Mouse (Mus musculus) thymus, postnatal 10 days (tissue): ENCODE data around the gene Ggt5.

ENCODE experiments used
- DNase-seq, 2 experiments: peaks; one replicate each; pipeline ENCODE4 v3.0.0; 2021; ENCODE audit warnings: low spot score in 2 of 2

Ggt5 gene

DNA sequence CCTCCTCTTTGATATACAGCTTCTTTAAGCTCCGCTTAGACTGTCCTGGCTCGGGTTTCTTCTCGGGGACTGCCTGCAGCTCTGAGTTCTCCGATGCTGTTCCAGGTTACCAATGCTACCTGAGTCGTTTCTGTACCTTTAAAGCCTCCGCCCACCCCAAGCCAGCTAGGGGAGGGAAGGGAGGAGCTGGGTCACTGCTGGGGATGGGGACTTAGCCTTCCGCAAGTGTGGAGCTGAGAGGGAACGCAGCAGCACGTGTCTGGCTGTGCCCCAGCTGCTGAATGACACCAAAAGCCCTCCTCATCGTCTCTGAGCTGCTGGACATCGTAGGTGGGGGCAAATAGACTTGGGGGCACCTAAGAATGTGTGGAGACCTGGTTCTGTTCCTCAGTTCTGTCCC is 20.7 kb upstream of the Ggt5 start:
- DNase-seq = no peak

DNA sequence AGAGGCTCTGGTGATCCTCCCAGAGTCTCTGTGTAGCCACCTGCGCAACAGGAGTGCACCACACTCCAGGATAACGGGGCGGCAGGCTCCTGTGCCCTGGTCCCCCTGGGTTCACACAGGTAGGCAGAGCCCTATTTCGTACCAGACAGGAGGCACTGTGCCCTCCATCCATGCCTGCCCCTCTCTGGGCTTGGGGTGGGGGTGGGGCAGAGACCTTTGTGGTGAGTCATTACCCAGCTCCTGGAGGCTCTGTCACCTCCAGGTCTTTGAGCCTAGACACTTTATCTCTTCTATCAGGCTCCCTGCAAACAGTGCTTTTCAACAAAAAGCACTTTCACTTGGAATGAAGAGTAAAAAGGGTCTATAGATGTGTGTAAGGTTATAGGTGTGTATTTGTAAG is 20.3 kb upstream of the Ggt5 start:
- DNase-seq = no peak

DNA sequence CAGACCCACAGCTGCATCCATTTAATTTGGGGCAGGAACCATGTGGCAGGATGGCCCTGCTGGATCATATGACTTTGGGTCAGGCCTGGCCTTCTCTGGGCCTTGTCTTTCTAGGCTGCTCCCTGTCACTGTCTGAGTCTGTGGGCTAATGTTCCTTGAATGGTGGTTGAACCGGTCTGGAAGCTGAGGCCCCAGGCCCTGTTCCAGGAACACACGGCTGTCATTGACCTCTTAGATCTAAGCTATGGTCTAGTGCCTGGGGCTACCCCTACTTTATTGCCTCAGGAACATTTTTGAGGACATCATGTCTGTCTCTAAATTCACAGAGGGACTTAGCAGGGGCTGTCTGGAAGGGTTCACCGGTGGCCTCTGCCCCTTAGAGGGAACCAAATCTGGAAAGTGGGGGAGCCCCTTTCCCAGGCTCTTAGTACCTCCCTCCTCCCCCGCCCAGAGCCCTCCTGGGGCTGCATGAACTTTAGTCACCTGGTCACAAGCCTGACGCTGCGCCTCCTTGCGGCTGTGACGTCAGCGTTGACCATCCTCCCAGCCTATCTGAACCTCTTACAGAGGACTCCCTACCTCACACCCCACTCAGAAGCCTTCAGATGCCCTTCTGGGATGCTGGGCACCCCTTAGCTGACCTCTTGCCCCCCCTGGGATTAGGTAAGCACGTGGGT is 18.0 kb upstream of the Ggt5 start:
- DNase-seq = no peak

DNA sequence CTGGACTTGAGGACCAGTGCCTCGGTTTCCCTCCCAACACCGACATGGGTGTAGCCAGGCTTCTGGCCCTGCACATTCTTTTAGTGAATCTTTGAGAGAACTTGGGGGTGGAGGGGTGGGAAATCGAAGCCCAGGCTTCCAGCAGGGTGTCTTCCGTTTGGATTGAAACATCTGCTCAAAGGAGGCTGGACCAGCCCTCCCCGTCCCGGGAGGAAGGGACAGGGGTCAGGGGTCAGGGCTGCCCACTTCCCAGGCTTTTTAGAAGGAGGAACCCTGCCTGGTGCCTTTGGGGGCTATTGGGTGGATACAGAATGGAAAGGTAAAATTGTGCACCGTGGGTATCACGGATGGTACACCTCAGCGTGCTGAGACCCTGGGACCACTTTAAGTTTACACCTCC is 17.2 kb upstream of the Ggt5 start:
- no peak for DNase-seq

- no peak for DNase-seq
These were observed 16.0 kb upstream of the Ggt5 start for GRCm38 (mm10) chr10:75573181-75573580.

GRCm38 (mm10) chr10:75573965-75574364 is 15.2 kb upstream of the Ggt5 start:
- no peak for DNase-seq

DNA sequence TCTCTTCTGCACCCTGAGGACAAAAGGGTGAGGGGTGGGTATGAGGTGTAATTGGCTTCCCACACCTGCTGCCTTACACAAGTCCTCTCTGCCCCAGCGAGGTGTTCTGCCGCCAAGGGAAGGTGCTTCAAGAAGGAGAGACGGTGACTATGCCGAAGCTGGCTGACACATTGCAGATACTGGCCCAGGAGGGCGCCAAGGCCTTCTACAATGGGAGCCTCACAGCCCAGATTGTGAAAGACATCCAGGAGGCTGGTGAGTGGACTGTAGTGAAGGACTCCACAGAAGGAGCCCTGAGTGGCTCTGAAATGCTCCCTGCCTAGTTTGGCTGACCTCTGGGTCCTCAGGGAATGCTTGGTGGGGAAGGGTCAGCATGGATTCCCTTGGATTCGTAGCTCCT is 10.0 kb upstream of the Ggt5 start:
- no peak for DNase-seq

- peak; percentile 84 to 95 for DNase-seq
These were observed 3.1 kb upstream of the Ggt5 start for GRCm38 (mm10) chr10:75585876-75586552.

DNA sequence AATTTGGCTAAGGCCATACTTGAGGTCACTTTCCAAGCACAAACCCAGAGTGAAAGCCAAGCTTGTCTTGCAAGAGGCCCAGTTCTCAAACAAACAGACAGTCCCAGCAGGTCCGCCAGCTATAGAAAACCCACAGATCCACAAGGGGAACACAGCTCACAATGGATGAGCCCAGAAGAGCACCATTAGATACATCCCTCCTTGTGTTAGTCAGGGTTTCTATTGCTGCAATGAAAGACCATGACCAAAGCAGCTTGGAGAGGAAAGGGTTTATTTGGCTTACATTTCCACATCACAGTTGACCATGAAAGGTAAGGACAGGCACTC is 2.6 kb upstream of the Ggt5 start:
- DNase-seq = no peak

DNA sequence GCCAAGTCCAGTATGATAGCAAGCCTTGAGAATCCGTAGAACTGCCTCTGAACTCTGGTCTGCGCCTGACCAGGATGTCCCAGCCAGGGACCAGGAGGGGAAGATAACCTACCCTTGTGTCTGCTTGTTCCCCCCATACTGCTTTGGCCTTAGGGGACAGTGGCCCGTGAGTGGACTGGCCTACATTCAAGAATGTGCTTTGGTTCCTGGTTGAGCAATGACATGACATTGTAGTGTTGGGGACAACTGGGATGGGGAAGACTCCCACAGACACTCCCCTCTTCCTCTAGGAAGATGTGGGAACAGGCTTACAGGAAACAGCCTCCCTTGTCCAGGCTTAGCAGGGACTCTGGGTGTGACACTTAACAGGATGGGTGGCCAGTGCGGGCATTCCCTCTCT is 1.4 kb upstream of the Ggt5 start:
- no peak for DNase-seq

DNA sequence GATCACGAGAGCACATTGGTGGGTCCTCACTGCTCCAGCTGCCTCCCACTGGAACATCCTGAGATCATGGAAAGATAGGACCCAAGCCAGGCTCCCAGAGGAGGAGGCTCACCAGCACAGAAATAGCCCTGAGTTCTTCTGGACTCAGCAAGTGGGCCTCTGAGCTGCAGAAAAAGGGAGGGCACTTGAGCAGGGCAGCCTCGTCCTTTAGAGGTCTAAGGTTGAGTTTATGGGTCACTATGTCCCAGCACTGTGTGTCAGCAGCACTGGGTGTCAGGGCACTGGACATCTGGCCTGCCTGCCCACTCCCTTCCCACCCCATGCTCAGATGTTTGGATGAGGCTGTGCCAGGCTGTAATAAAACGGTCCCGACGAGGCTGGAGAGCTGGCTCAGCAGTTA is 804 bp upstream of the Ggt5 start:
- no peak for DNase-seq

GRCm38 (mm10) chr10:75589651-75590050 is 511 bp downstream of the Ggt5 start:
- DNase-seq = peak in 1 of 2 experiments; percentile 28

DNA sequence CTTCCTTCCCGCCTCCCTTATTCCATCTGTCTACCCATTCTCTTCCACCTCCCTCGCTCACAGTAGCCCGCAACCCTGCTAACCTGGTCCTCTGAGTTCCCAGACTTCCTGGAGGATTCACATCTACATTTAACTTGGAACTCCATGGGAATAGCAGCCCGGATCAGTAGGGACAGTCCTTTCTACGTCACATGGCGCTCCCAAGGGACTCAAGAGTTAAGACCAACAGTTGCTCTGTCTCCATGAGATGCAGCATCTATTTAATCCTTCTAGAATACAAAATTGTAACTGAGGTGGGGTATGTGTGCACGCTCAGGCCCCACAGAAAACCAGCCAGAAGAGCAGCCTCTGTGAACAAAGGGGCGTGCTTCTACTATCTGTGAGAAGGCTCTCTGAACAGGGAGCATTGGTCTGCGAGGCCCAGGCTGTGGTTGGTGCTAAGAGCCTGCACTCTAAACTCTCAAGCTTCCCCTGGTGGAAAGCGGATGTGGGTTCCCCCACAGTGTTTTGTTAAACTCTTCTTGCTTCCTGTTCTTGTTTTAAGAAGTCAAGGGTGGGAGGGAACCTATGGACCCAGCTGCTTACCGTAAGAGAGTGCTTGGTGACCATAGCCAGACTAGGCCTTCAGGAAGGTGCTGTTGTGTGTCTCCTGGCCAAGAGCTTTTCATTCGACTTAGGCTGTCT is 2.2 kb downstream of the Ggt5 start:
- DNase-seq = peak; percentile 88 to 93

DNA sequence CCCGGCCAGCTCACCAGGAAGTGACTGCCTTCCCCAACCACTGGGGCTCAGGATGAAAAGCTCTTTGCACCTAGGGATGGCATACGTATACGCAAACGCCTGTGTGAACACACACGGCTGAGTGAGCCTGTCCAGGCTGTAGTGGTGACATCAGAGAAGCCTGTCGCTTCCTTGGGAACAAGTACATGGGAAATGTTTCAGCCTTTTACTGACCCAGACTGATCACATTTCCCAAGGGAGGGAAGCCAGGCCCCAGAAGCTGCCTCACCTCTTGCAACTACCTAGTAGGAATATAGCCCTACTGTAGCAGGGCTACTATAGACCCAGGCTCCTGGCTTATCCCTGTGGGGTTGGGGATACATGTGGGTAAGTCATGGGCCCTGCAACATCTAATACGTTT is 3.4 kb downstream of the Ggt5 start:
- DNase-seq = no peak

DNA sequence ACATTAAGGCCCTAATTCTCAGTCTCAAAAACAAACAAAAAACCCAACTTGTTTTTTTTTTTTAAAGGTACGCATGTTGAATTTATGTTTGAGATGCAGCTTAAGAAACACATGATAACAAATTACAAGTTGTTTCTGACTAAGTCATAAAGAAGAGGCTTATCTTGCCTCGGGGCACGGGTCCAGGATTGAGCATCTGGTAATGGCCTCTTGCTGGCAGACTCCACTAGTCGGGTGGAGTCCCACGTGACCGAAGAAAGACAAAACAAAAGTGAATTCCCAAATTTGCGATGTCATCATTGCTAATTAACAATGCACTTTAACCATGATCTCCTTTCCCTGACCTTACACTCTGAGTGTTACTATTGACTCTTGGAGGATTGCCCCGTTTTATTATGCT is 6.8 kb downstream of the Ggt5 start:
- DNase-seq = no peak

GRCm38 (mm10) chr10:75600189-75600730 is 11.1 kb downstream of the Ggt5 start:
- DNase-seq = no peak

DNA sequence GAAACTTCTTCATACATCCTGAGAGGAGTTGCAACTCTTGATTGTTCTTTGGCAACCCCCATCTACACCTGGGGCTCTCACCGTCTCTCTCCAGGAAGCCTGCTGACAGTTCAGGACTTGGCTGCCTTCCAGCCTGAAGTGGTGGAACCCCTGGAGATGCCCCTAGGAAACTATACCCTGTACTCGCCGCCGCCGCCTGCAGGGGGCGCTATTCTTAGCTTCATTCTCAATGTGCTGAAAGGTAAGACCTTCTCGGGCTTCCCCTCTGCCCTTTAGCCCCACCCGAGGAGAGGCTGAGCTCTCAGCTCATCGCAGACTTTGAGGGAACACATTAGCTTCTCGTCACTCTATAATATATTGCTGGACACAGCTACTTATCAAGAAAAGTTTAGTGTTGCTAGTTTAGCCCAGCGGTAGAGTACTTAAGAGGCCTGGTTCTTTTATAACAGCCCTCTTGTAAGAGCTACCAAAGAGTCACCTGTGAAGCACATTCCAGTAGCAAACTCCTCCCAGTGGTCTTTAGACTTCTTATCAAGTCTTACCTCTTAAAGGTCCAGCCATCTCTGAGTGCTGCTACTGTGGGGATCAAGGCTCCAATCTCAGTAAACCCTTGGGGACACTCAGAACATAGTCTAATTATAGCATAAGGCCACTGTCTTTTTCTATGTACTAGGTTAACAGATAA is 16.2 kb downstream of the Ggt5 start:
- DNase-seq = peak in 1 of 2 experiments; percentile 29

DNA sequence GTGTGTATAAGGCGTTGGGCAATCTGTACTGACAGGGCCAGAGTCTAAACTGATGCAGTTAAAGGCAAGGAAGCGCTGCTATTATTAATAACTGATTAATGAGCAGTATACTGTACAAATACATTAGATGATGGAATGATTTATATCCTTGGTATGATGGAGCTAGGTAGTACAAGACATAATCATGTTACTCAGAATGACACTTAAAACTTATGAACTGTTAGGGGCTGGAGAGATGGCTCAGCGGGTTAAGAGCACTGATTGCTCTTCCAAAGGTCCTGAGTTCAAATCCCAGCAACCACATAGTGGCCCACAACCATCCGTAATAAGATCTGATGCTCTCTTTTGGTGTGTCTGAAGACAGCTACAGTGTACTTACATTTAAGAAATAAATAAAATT is 18.1 kb downstream of the Ggt5 start:
- DNase-seq = no peak

GRCm38 (mm10) chr10:75608975-75609374 is 19.8 kb downstream of the Ggt5 start:
- DNase-seq = no peak

GRCm38 (mm10) chr10:75610486-75610885 is 21.3 kb downstream of the Ggt5 start:
- DNase-seq = no peak

GRCm38 (mm10) chr10:75616044-75616443 is 26.9 kb downstream of the Ggt5 start:
- no peak for DNase-seq

GRCm38 (mm10) chr10:75620818-75621217 is 31.7 kb downstream of the Ggt5 start:
- no peak for DNase-seq
